Mouse (Mus musculus): Measurements from ENCODE around the gene Vti1a.

Vti1a gene

GRCm38 (mm10) chr19:55456325-55457091, 140.4 kb downstream of the Vti1a start:
- DNase-seq (ENCODE audit: extremely low read depth, low read depth): no peak

GRCm38 (mm10) chr19:55461963-55462362, 145.9 kb downstream of the Vti1a start:
- DNase-seq (ENCODE audit: extremely low read depth, low read depth): no peak

- DNase-seq (ENCODE audit: extremely low read depth, low read depth): no peak
Observed at GRCm38 (mm10) chr19:55463670-55464069, 147.6 kb downstream of the Vti1a start.

- DNase-seq (ENCODE audit: extremely low read depth, low read depth): no peak
Observed at GRCm38 (mm10) chr19:55469301-55470051, 153.4 kb downstream of the Vti1a start.

- no peak for DNase-seq (ENCODE audit: extremely low read depth, low read depth)
Observed at GRCm38 (mm10) chr19:55472582-55472981, 156.5 kb downstream of the Vti1a start.

GRCm38 (mm10) chr19:55474225-55474624, 158.1 kb downstream of the Vti1a start:
- DNase-seq (ENCODE audit: extremely low read depth, low read depth): no peak

GRCm38 (mm10) chr19:55480526-55480925, 164.4 kb downstream of the Vti1a start:
- DNase-seq (ENCODE audit: extremely low read depth, low read depth): no peak

GRCm38 (mm10) chr19:55481308-55481707, 165.2 kb downstream of the Vti1a start:
- no peak for DNase-seq (ENCODE audit: extremely low read depth, low read depth)

- no peak for DNase-seq (ENCODE audit: extremely low read depth, low read depth)
Observed at GRCm38 (mm10) chr19:55483526-55483925, 167.4 kb downstream of the Vti1a start.

- DNase-seq (ENCODE audit: extremely low read depth, low read depth): no peak
Observed at GRCm38 (mm10) chr19:55484559-55484958, 168.5 kb downstream of the Vti1a start.

GRCm38 (mm10) chr19:55486473-55486872, 170.4 kb downstream of the Vti1a start:
- no peak for DNase-seq (ENCODE audit: extremely low read depth, low read depth)

GRCm38 (mm10) chr19:55491126-55492076, 175.3 kb downstream of the Vti1a start:
- DNase-seq (ENCODE audit: extremely low read depth, low read depth): no peak

GRCm38 (mm10) chr19:55496333-55496732, 180.2 kb downstream of the Vti1a start:
- no peak for DNase-seq (ENCODE audit: extremely low read depth, low read depth)

GRCm38 (mm10) chr19:55499179-55499863, 183.2 kb downstream of the Vti1a start:
- DNase-seq (ENCODE audit: extremely low read depth, low read depth): no peak

- DNase-seq (ENCODE audit: extremely low read depth, low read depth): no peak
Observed at GRCm38 (mm10) chr19:55501985-55502384, 185.9 kb downstream of the Vti1a start.

GRCm38 (mm10) chr19:55503771-55504170, 187.7 kb downstream of the Vti1a start:
- DNase-seq (ENCODE audit: extremely low read depth, low read depth): no peak

- DNase-seq (ENCODE audit: extremely low read depth, low read depth): no peak
Observed at GRCm38 (mm10) chr19:55507748-55508147, 191.7 kb downstream of the Vti1a start.

GRCm38 (mm10) chr19:55508239-55508638, 192.1 kb downstream of the Vti1a start:
- no peak for DNase-seq (ENCODE audit: extremely low read depth, low read depth)

GRCm38 (mm10) chr19:55508965-55509364, 192.9 kb downstream of the Vti1a start:
- DNase-seq (ENCODE audit: extremely low read depth, low read depth): no peak

- DNase-seq (ENCODE audit: extremely low read depth, low read depth): no peak
Observed at GRCm38 (mm10) chr19:55509618-55510017, 193.5 kb downstream of the Vti1a start.

- DNase-seq (ENCODE audit: extremely low read depth, low read depth): no peak
Observed at GRCm38 (mm10) chr19:55513941-55514340, 197.8 kb downstream of the Vti1a start.

All from MEL-GATA-1-ER (cell line).